Mouse (Mus musculus) cerebellum, adult 8-10 months (tissue): ENCODE measurements around the gene Cyp4f39.

Experiments
- DNase-seq: peaks from one replicate; pipeline ENCODE4 v3.0.0; 2022

Cyp4f39 gene

GRCm38 (mm10) chr17:32452482-32452881 is at the start of gene Cyp4f39:
Cyp4f39 (plus strand) TSS chr17:32452723.
- no peak for DNase-seq

GRCm38 (mm10) chr17:32402779-32403157 is 49.8 kb upstream of the Cyp4f39 start:
- DNase-seq, result no peak

- no peak for DNase-seq
Measured at GRCm38 (mm10) chr17:32403417-32403816, 49.1 kb upstream of the Cyp4f39 start, which contains the start of gene Rasal3. Rasal3 (minus strand) TSS chr17:32403583.

GRCm38 (mm10) chr17:32411898-32412297 is 40.6 kb upstream of the Cyp4f39 start:
- DNase-seq, result no peak

- DNase-seq, result no peak
Measured at GRCm38 (mm10) chr17:32415417-32416020, 37.0 kb upstream of the Cyp4f39 start.

- DNase-seq, result no peak
Measured at GRCm38 (mm10) chr17:32416771-32417170, 35.8 kb upstream of the Cyp4f39 start.

- no peak for DNase-seq
Measured at GRCm38 (mm10) chr17:32419989-32420388, 32.5 kb upstream of the Cyp4f39 start.

- DNase-seq, result no peak
Measured at GRCm38 (mm10) chr17:32420781-32421180, 31.7 kb upstream of the Cyp4f39 start.

GRCm38 (mm10) chr17:32424034-32424433 is 28.5 kb upstream of the Cyp4f39 start, which contains the start of gene Pglyrp2:
Pglyrp2 (minus strand) TSS chr17:32424167.
- DNase-seq, result no peak

GRCm38 (mm10) chr17:32426610-32427009 is 25.9 kb upstream of the Cyp4f39 start:
- DNase-seq, result no peak

GRCm38 (mm10) chr17:32431972-32432371 is 20.6 kb upstream of the Cyp4f39 start:
- no peak for DNase-seq

GRCm38 (mm10) chr17:32434324-32434723 is 18.2 kb upstream of the Cyp4f39 start:
- DNase-seq, result no peak

- DNase-seq, result no peak
Measured at GRCm38 (mm10) chr17:32435151-32435550, 17.4 kb upstream of the Cyp4f39 start.

- no peak for DNase-seq
Measured at GRCm38 (mm10) chr17:32437106-32437505, 15.4 kb upstream of the Cyp4f39 start.

GRCm38 (mm10) chr17:32443245-32443644 is 9.3 kb upstream of the Cyp4f39 start:
- DNase-seq, result no peak

- DNase-seq, result no peak
Measured at GRCm38 (mm10) chr17:32445016-32445415, 7.5 kb upstream of the Cyp4f39 start.

- DNase-seq, result no peak
Measured at GRCm38 (mm10) chr17:32447195-32447594, 5.3 kb upstream of the Cyp4f39 start.

- no peak for DNase-seq
Measured at GRCm38 (mm10) chr17:32449042-32449441, 3.5 kb upstream of the Cyp4f39 start.

GRCm38 (mm10) chr17:32450844-32451537 is 1.5 kb upstream of the Cyp4f39 start:
- DNase-seq, result no peak

GRCm38 (mm10) chr17:32454188-32454587 is 1.7 kb downstream of the Cyp4f39 start:
- no peak for DNase-seq

GRCm38 (mm10) chr17:32454997-32455396 is 2.5 kb downstream of the Cyp4f39 start:
- DNase-seq, result no peak

- no peak for DNase-seq
Measured at GRCm38 (mm10) chr17:32468494-32468893, 16.0 kb downstream of the Cyp4f39 start.

GRCm38 (mm10) chr17:32470795-32471194 is 18.3 kb downstream of the Cyp4f39 start:
- no peak for DNase-seq

GRCm38 (mm10) chr17:32472176-32472575 is 19.7 kb downstream of the Cyp4f39 start:
- DNase-seq, result no peak
